Mouse (Mus musculus) olfactory bulb, adult 2 months (tissue): ENCODE results near the gene Aig1.

Experiments
- CTCF ChIP-seq: fragments of 200-500 bp; IDR thresholded peaks from 2 replicates; pipeline ENCODE4 v1.5.1; 2012; ENCODE audit warnings: low read depth, mild to moderate bottlenecking, low read length, moderate library complexity; ENCODE audit not compliant: insufficient read depth
- POLR2A ChIP-seq: fragments of 200-500 bp; IDR thresholded peaks from 2 replicates; pipeline ENCODE4 v1.6.1; 2012; ENCODE audit warnings: mild to moderate bottlenecking, low read depth, low read length, moderate library complexity; ENCODE audit not compliant: insufficient read depth

DNA sequence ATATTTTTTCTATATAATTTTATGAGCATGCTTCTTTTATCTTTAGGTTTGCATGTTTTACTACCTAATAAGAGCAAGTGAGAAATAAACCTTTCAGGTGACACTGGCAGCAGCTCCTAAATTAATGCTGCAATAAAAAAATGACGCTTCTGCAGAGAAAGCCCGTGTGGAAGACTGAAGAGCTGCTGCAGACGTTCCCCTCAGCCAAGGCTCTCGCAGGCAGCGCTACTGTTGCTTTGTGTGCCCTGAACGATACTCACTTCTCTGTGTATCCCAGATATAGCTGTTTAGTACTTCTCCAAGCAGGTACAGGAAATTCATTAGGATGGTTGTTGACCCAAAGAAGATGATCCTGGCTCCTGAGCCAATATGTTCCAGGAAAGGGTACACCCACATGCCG, 215.5 kb downstream of the Aig1 start:
- no peak for TF ChIP-seq POLR2A
- no peak for TF ChIP-seq CTCF
